8 mouse cellular contexts compared by ENCODE assay signal in the genomic region with DNA sequence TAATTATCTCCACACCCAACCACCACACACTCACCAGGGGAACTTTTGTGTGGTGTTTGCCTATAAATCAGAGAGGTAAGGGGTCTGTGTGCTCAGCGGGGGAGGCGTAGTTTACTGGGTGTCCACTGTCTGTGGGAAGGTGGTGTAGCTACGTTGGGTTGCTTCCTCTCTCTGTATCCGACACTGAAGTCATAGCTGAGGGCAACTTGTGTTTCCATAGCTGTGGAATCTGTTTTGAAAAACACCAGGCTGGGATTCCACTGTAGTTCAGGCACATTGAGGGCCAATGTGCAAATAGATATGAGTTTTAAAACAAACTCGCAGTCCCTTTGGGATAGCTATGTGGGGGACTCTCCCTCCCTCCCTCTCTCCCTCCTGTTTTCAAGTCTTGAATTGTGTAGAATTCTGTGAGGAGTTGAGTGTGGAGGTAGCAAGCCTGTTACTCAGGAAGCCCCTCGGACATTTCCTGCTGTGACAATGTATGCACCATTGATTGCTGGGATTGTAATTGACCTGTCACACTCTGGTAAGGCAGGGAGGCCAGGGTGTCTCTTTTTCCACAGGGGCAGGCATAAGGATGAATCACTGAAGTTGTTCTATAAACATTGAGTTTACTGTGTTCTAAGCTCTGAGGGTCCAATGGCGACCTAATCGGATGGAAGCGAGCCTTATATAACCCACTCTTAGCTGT. TPM values are rescaled to one million over a fixed set of nuclear protein-coding genes. Genes with fewer than 3 reads are reported as not detected.
DNase-seq lines count a peak whose midpoint lies in the region; ATAC-seq and TF ChIP-seq lines count a peak whose summit lies in the region.

No protein-coding gene starts in this region.

- peak overlapping the region; percentile 36; the same call in 1 of the 2 replicates for H3K9ac ChIP-seq in heart, embryonic 11.5 days (ENCODE audit: low read depth, low read length)
- peak overlapping the region; percentile 28; the same call in 1 of the 2 replicates for H3K9ac ChIP-seq in midbrain, embryonic 12.5 days (replicated peaks)
- no peak overlapping the region for H3K9ac ChIP-seq in midbrain, embryonic 16.5 days (ENCODE audit: low read depth, low read length)
- H3K9ac ChIP-seq in stomach, postnatal 0 days (ENCODE audit: low read length), result no peak overlapping the region

- no peak overlapping the region for H3K4me2 ChIP-seq in heart, embryonic 11.5 days
- no peak overlapping the region for H3K4me2 ChIP-seq in midbrain, embryonic 12.5 days (replicated peaks)
- H3K4me2 ChIP-seq in midbrain, embryonic 16.5 days (ENCODE audit: low read length), result no peak overlapping the region
- peak overlapping the region; percentile 17 for H3K4me2 ChIP-seq in stomach, postnatal 0 days (replicated peaks; ENCODE audit: low read depth)

- H3K27me3 ChIP-seq in heart, embryonic 11.5 days (ENCODE audit: control insufficient read depth, insufficient read depth, low read length), result no peaks in the 10 kb centered on the region
- no peaks in the 10 kb centered on the region for H3K27me3 ChIP-seq in midbrain, embryonic 12.5 days
- no peaks in the 10 kb centered on the region for H3K27me3 ChIP-seq in midbrain, embryonic 16.5 days (ENCODE audit: control insufficient read depth, insufficient read depth, low read depth, low read length)
- H3K27me3 ChIP-seq in limb, embryonic 10.5 days (ENCODE audit: low read depth, poor library complexity, severe bottlenecking), result no peaks in the 10 kb centered on the region
- no peaks in the 10 kb centered on the region for H3K27me3 ChIP-seq in stomach, postnatal 0 days (ENCODE audit: control insufficient read depth, insufficient read depth, low read length)

- intact Hi-C loops in heart, postnatal 10 days (cut with DNase I), result loop anchor here (2.0 kb wide), 2 partner anchors 21 to 53 kb away; no protein-coding TSS in a partner anchor

- no peak for DNase-seq in heart, postnatal 10 days
- DNase-seq in limb, embryonic 10.5 days (ENCODE audit: low spot score), result no peak
- DNase-seq in stomach, postnatal 0 days (ENCODE audit: low spot score), result no peak
- DNase-seq in layer of hippocampus, postnatal 14 days (ENCODE audit: low spot score in 2 of 2), result no peak

- H3K27ac ChIP-seq in heart, embryonic 11.5 days (ENCODE audit: low read depth, low read length), result peak overlapping the region; percentile 76
- H3K27ac ChIP-seq in midbrain, embryonic 12.5 days (replicated peaks), result 0 out of 2 replicates have a peak overlapping the region, but pooled peaks have one; percentile 36
- no peak overlapping the region for H3K27ac ChIP-seq in midbrain, embryonic 16.5 days (ENCODE audit: low read length)
- peak overlapping the region; percentile 25; the same call in 1 of the 2 replicates for H3K27ac ChIP-seq in limb, embryonic 10.5 days
- H3K27ac ChIP-seq in stomach, postnatal 0 days (replicated peaks), result peak overlapping the region; percentile 80

- TF ChIP-seq CTCF in stomach, postnatal 0 days (IDR thresholded peaks at IDR 0.05; ENCODE audit: low read depth), result no peak

- H3K4me1 ChIP-seq in heart, embryonic 11.5 days (ENCODE audit: control insufficient read depth, insufficient read depth, low read length), result peaks cover 41% of the 10 kb centered on the region
- H3K4me1 ChIP-seq in midbrain, embryonic 12.5 days, result peaks cover 65% of the 10 kb centered on the region
- H3K4me1 ChIP-seq in midbrain, embryonic 16.5 days (ENCODE audit: control insufficient read depth, insufficient read depth, low read length), result peaks cover 15% of the 10 kb centered on the region
- H3K4me1 ChIP-seq in limb, embryonic 10.5 days, result peaks cover 66% of the 10 kb centered on the region
- H3K4me1 ChIP-seq in stomach, postnatal 0 days (replicated peaks; ENCODE audit: control insufficient read depth, insufficient read depth), result peaks cover 22% of the 10 kb centered on the region

- TF ChIP-seq EP300 in stomach, postnatal 0 days (optimal IDR thresholded peaks at IDR 0.05), result no peak

- no peak for ATAC-seq in heart, embryonic 11.5 days (replicated peaks; ENCODE audit: insufficient number of reproducible peaks, low FRiP score, low TSS enrichment)
- no peak for ATAC-seq in midbrain, embryonic 12.5 days (ENCODE audit: low FRiP score, low read depth)
- no peak for ATAC-seq in midbrain, embryonic 16.5 days
- no peak for ATAC-seq in stomach, postnatal 0 days (ENCODE audit: low FRiP score, low TSS enrichment)
- no peak for ATAC-seq in erythroblast, adult 5-6 weeks (replicated peaks; ENCODE audit: low FRiP score, poor library complexity, severe bottlenecking)

- no peak overlapping the region for H3K4me3 ChIP-seq in heart, embryonic 11.5 days (ENCODE audit: low read depth, low read length)
- no peak overlapping the region for H3K4me3 ChIP-seq in midbrain, embryonic 12.5 days
- no peak overlapping the region for H3K4me3 ChIP-seq in midbrain, embryonic 16.5 days (ENCODE audit: low read depth, low read length)
- H3K4me3 ChIP-seq in limb, embryonic 10.5 days, result no peak overlapping the region
- no peak overlapping the region for H3K4me3 ChIP-seq in stomach, postnatal 0 days (ENCODE audit: low read depth, low read length)

- H3K9me3 ChIP-seq in heart, embryonic 11.5 days (replicated peaks; ENCODE audit: control insufficient read depth, low read length), result no peaks in the 10 kb centered on the region
- no peaks in the 10 kb centered on the region for H3K9me3 ChIP-seq in midbrain, embryonic 12.5 days
- no peaks in the 10 kb centered on the region for H3K9me3 ChIP-seq in midbrain, embryonic 16.5 days (replicated peaks; ENCODE audit: control insufficient read depth, low read length, poor library complexity, severe bottlenecking)
- no peaks in the 10 kb centered on the region for H3K9me3 ChIP-seq in limb, embryonic 10.5 days (replicated peaks)
- H3K9me3 ChIP-seq in stomach, postnatal 0 days (ENCODE audit: control insufficient read depth, low read length), result no peaks in the 10 kb centered on the region

- H3K36me3 ChIP-seq in heart, embryonic 11.5 days (ENCODE audit: control insufficient read depth, insufficient read depth, low read length), result no peaks in the 10 kb centered on the region
- H3K36me3 ChIP-seq in midbrain, embryonic 12.5 days, result no peaks in the 10 kb centered on the region
- H3K36me3 ChIP-seq in midbrain, embryonic 16.5 days (ENCODE audit: control insufficient read depth, insufficient read depth, low read length), result no peaks in the 10 kb centered on the region
- H3K36me3 ChIP-seq in limb, embryonic 10.5 days, result no peaks in the 10 kb centered on the region
- H3K36me3 ChIP-seq in stomach, postnatal 0 days (ENCODE audit: control insufficient read depth, insufficient read depth, low read length), result no peaks in the 10 kb centered on the region

- 57% methylated on average over 9 of the region's 9 CpGs for WGBS in heart, embryonic 11.5 days (ENCODE audit: insufficient replicate concordance)
- 64% methylated on average over 9 of the region's 9 CpGs for WGBS in midbrain, embryonic 12.5 days
- WGBS in midbrain, embryonic 16.5 days, result 54% methylated on average over 9 of the region's 9 CpGs
- 62% methylated on average over 9 of the region's 9 CpGs for WGBS in limb, embryonic 10.5 days
- WGBS in stomach, postnatal 0 days, result 46% methylated on average over 9 of the region's 9 CpGs

RNA-seq across cellular contexts. Expression of a gene that starts 54.2 kb away (rescaled TPM):
- 21.3 and 27.2 TPM in 2 replicates for polyA plus RNA-seq in heart, embryonic 11.5 days (2014; fragmentation: Nextera tagmentation; extraction: Ambion mirVana)
- total RNA-seq in heart, postnatal 10 days (2021), result 100 to 1,000 TPM; 334 to 336 TPM
- 38.0 and 42.2 TPM in 2 replicates for polyA plus RNA-seq in midbrain, embryonic 12.5 days (2016; fragmentation: Nextera tagmentation; extraction: Ambion mirVana)
- polyA plus RNA-seq in midbrain, embryonic 16.5 days (2015; fragmentation: Nextera tagmentation; extraction: Ambion mirVana), result 53.8 and 60.6 TPM in 2 replicates
- polyA plus RNA-seq in limb, embryonic 10.5 days (2016; fragmentation: Nextera tagmentation; extraction: Ambion mirVana), result 9.6 and 12.2 TPM in 2 replicates
- 24.0 and 27.7 TPM in 2 replicates for polyA plus RNA-seq in stomach, postnatal 0 days (2015; fragmentation: Nextera tagmentation; extraction: Ambion mirVana)
- total RNA-seq in layer of hippocampus, postnatal 14 days (2021), result 100 to 1,000 TPM; 230 to 235 TPM
- 5.0 and 36.9 TPM in 2 replicates for total RNA-seq in erythroblast, adult 5-6 weeks (2015; ENCODE audit: low replicate concordance)
- total RNA-seq in erythroblast, adult 5-6 weeks (2017; ENCODE audit: low replicate concordance), result 3.0 and 6.7 TPM in 2 replicates

Comparison
In these comparisons a context has a peak if more than half of its experiments do, and no peak if none do; other contexts are left out.
1. H3K9ac ChIP-seq: peak in heart, embryonic 11.5 days (single experiment) and midbrain, embryonic 12.5 days (single experiment); none in midbrain, embryonic 16.5 days (single experiment) and stomach, postnatal 0 days (single experiment).